Mouse (Mus musculus) activated CD4-positive, CD25-positive, alpha-beta regulatory T cell, adult 4 months (primary cell): ENCODE results near the gene Heatr1. TPM values are rescaled to one million over a fixed set of nuclear protein-coding genes. Genes with fewer than 3 reads are reported as not detected.

Experiments used
- ATAC-seq: one replicate; pipeline ENCODE4 v1.8.0; 2017
- polyA plus RNA-seq, 2 experiments: library from polyadenylated mRNA; unstranded; fragments of 100-300 nt; shearing (Covaris generic); gene quantifications; one replicate each; pipeline ENCODE4 v1.2.1; 2017

Gene Heatr1
- polyA plus RNA-seq, result 10 to 100 TPM; 32.3 to 42.5 TPM

DNA sequence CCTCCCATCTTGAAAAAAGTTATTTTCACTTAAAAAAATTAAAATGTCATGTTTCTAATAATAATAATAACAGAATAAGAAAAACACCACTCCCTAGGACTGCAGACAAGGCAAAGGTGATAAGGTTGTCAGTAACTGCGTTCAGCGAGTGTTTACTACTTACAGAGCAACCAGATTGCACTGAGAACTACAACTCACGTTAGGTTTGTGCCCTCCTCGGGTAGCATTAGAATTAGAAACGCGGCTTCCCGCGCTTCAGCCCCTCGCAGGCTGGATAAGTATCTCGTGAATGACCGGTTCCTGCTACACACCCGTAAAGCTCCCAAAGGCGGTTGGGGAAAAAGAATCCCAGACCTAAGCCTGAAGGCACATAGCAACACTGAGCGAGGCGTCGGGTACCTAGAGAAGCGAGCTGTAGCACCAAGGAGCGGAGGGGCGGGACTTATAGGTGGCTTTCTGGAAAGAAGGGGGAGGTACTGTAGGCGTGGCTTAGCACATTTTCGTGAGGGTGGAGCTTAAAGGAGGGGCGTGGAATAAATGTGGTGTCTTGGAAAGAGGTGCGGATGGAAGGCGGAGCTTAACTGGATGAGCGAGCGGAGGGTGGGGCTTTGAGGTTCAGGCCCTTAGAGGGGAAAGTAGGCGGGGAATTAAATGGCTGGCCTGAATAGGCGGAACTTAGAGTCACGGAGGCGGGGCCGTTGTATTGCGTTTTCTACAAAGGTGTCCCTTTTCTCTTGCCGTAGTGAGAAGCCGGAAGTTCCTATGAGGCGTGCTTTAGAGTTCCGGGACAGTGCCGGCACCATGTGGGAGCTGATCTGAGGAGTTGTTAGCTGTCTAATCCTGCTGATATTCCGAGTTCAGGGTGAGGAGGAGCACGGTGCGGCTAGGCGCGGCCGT, at the start of gene Heatr1:
TSS of gene Heatr1 (plus strand) at position 419 of the 897 bp plus-strand sequence.
- ATAC-seq, result peak; percentile 91

DNA sequence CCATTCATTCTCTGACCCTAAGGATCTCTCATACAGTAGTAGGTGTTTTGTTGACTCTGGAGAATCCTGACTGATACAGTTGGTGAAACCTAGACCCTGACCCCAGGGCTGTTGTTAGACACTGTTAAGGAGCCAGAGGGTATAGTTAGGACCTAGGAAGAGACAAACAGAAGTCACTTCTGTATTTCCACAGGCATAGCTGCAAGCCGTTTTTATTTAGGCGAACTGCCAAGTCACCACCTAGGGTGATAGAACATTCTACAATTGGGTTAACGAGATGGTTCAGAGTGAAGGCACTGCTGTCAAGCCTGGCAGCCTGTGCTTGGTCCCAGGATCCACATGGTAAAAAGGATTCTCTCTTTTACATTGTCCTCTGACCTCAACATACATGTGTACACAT, 48.0 kb upstream of the Heatr1 start:
- ATAC-seq, result no peak

DNA sequence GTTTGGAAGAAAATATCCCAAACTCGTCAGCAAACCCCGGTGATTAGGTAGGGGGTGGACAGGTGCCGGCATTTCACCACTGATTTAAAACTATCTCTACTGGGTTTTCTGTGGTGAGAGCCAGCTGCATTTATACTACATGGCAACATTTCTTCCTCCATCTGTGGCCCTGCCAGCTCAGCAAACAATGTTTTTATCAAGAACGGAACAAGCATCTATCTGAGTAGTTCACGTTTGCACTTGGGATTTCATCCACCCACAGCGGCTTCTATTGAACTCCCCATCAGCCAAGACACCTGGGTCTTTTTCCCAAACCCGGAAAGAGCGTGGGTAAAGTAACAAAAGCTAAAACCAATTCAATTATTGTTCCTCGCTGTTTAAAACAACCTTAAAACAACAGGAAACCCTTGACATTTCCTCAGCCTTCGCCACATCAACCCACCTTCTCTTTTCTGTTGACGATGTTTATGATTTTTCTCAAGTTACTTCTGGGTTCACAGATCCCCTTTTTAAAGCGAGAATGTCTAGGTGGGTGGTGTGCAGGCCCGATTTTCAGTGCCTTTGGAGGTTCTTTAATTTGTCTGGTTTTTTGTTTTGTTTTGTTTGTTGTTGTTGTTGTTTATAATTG, 45.5 kb upstream of the Heatr1 start:
- ATAC-seq, result peak; percentile 36

GRCm38 (mm10) chr13:12356184-12356583, 38.6 kb upstream of the Heatr1 start:
- ATAC-seq, result no peak

DNA sequence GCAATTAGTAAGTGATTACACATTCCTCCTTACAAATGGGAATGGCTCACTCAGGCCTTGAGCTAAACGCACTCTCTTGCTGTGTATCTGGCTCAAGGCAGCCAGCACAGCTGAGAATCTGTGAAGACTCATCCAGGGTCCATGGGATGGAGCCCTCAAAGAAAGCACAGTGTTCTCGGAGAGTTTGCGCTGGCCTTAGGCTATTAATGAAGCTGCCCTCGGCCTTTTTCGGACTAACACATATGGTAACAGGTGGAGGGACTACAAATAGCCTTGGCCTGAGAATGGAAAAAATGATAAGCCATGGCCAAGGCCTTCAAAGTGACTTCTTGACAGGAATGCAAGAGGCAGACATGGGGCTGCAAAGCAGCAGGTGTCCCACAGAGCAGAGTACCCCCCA, 37.3 kb upstream of the Heatr1 start:
- ATAC-seq, result no peak

DNA sequence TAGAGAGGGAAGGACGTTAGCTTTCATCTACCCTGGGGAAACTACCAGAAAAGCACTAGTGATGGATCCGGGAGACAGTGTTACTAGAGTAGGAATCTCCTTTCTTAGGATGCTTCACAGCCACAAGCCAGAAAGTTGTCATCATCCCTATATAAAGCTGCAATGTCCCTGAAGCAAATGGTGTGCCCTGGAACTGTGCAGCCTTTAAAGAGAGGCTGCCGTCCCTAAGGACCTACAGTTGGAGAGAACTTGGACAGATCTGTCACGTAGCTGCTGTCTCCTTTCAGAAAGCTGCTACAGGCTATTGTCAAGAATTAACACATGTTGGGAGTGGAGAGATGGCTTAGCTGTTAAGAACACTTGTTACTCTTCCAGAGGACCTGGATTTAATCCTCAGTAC, 33.3 kb upstream of the Heatr1 start:
- no peak for ATAC-seq

DNA sequence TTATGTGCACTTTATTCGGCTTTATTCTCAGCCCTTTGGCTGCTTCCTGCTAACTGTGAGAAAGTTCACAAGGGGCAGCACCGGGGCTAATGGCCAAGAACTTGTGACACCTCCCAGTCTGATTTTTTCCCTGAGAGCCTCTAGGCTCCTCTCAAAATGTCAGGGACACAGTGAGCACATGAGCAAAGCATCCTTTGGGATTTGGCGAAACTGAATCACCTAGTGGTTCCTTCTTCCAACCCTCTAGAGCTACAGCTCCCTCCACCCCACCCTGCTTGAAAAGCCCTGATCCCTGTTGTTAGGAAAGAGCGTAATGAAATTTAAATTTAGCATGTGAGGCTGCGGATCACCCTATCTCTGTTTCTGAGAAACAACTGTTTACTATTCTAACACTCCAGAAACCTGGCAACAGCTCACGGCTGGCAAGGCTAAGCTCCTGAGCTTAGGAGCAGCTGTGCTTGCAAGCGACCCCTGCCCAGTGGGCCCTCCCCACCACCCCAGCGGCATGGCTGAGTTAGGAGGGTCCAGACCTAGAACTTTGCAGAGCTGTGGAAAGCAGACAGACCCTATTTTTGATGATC, 25.7 kb upstream of the Heatr1 start:
- no peak for ATAC-seq

DNA sequence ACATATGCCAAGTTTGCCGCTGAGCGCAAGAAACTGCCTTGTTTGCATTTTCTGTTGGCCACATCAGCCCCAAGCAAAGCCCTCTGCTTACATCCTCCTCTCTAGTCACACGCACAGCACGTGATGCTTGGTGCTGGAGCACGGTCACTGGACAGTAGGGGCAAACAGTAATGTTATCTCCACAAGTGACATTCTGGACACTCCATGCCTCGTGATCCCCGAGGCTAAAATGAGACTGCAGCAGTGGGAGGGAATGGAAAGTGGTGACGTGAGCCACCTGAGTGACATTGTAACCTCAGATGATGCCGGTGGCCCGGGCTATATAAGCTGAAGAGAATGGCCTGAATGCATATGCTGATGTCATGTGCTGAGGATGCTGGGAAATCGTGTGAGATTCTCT, 24.9 kb upstream of the Heatr1 start:
- ATAC-seq, result no peak

DNA sequence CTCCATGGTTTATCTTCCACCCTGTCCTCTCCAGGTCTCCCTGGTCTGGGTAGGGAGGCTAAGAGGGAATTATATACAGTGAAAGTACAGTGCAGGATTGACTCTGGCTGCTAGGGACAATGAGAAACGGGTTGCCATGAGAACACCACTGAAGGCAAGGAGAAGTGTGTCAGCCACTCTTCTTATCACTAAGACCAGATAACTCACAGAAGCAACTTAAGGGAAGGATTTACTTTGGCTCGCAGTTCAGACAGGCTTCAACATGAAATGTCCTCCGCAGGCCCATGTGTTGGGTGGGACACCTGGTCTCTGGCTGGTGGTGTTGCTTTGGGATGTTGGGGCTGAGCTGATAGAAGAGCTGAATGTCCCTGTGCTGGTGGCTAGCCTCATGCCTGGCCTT, 22.1 kb upstream of the Heatr1 start:
- no peak for ATAC-seq

DNA sequence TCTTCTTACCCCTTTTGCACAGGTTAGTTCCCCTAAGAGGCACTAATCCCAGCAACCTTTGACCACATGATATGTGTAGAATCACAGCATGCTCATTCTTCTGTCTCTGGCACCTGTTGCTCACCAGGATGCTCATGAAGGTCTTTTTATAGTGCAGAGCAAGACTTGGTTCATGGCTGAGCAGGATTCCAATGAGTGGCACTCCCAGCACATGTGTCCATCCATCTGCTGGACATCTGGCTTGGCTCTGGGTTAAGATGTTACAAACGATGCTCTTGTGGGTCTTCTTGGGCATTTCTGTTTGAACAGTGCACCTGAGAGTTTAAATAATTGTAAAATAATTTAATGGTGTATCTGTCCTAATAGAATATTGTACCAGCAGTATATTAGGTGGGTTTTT, 18.0 kb upstream of the Heatr1 start:
- no peak for ATAC-seq

DNA sequence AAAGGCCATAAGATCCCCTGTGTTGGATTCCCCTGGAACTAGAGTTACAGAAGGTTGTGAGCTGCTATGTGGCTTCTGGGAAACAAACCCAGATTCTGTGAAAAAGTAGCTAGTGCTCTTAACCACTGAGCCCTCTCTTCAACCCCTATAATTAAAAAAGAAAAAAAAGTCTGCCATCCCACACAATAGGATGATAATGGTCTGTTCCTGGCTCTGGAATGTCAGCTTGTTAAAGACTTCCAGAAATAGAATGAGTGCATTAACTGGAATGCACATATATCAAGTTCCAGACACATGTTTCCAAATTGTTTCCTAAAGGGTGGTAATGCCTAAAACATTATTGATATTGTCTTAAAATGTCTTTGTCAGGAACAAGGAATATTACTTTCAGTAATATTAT, 10.0 kb upstream of the Heatr1 start:
- ATAC-seq, result no peak

GRCm38 (mm10) chr13:12386286-12386685, 8.5 kb upstream of the Heatr1 start:
- ATAC-seq, result peak; percentile 76

GRCm38 (mm10) chr13:12395571-12395970, 744 bp downstream of the Heatr1 start:
- ATAC-seq, result no peak

DNA sequence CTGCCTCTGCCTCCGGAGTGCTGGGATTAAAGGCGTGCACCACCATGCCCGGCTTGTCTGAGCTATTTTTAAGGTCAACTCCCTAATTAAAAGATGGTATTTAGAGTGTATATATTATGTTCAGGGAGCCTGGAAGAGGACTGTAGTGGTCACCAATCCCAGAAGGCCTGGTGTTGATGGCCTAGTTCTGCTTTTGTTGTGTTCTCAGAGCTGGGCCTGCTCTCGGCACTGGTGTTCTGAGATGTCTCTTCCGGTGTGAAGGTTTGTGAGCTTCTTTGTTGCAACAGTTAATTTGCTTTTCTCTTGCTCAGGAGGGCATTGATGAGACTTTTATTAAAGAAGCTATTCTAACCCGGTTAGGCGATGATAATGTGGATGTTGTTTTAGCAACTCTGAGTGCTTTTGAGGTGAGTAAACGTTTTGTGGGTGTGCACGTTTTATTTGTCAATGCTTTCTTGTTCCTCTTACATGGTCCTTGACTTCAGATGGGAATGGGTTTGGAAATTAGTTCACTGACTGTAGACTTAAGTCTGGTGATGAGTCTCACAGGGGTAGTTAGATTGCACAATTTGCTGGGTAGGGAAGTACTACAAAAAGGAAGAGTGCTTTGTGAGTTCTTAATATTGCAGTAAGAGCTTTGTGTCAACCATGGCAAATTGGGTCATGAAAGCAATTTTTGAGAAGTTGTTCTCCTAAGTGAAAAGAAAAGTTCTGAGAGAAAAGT, 13.7 kb downstream of the Heatr1 start:
- no peak for ATAC-seq

DNA sequence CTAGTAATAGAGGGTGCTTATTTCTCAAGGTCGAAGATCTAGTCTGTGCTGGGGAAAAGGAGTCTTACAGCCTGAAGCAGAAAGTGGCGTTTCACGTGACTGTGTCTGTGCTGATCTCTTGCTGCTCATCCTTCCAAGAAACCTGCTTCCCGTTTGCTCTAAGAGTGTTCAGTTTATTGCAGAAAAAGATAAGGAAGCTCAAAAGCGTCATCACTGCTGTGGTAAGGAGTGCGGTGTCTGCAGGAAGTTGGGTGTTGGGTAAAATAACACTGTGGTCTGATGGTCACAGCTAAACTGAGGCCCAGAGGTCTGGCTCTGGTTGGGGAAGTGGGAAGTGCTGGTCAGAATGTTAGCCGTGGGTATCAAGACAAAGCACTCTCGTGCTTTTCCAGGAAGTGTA, 17.2 kb downstream of the Heatr1 start:
- no peak for ATAC-seq

DNA sequence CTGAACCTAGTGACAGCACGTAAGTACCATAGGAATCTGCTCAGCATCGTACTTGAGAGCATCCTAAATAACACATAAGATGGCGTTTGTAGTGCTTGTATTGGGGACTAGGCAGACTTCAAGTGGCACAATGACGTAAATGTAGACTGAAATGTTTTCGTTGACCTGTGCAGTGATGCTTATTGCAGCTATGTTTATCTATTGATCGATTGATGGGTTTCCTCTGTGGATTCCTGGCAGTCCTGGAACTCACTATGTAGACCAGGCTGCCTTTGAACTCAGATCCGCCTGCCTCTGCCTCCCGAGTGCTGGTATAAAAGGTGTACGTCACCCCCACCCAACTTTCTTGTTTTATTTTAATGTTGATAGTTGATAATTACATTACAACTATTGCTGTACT, 25.8 kb downstream of the Heatr1 start:
- ATAC-seq, result no peak

DNA sequence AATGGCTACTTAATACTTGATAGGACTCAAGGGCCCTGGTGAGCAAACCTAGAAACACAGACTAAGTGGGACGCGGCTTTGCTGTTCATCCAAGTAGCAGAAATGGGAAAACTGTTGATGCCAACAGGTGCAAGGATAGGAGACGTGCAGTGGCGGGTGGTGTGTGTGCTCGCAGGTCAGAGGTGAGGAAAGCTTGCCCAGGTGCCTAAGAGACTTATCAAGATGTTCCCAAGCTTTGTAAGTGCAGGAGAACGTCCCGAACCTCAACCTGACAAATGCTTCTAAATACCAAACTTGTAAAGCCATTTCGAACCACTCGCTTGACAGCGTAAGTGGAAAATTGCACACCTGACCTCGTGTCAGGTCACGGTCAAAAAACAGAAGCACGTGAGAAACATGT, 33.7 kb downstream of the Heatr1 start:
- no peak for ATAC-seq

DNA sequence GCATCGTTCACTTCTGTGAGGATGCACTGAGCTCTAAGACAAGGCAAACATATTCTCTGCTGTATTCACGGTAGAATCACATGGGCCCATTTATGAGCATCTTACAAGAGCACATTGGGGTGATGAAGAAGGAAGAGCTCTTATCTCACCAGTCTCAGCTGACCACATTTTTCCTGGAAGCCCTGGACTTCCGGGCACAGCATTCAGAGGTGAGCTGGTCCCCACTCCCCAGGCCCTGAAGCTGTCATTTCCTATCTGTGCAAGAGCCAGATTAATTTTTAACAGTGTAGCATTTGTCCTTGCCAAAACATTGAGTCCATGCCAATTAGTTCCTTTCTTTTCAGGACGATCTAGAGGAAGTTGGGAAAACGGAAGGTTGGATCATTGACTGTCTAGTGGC, 39.0 kb downstream of the Heatr1 start:
- ATAC-seq, result no peak

DNA sequence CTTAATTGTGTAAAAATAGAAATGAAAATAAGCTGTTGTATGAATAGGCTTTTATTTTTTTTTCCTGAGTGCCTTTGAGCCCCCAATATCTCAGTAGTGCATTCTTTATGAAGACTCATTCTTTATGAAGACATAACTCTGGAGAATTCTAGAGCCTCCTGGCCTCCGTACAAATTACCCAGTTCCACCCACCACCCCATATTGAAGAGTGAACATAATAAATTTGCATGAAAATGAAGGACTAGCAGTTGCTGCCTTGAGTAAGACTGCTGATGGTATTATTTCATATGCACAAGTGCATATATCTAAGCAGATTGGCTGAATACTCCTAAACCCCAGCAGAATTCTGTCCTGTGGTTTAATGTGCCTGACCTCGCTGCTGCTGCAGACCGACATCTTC, 44.8 kb downstream of the Heatr1 start:
- ATAC-seq, result no peak

GRCm38 (mm10) chr13:12440813-12441212, 46.0 kb downstream of the Heatr1 start:
- no peak for ATAC-seq

DNA sequence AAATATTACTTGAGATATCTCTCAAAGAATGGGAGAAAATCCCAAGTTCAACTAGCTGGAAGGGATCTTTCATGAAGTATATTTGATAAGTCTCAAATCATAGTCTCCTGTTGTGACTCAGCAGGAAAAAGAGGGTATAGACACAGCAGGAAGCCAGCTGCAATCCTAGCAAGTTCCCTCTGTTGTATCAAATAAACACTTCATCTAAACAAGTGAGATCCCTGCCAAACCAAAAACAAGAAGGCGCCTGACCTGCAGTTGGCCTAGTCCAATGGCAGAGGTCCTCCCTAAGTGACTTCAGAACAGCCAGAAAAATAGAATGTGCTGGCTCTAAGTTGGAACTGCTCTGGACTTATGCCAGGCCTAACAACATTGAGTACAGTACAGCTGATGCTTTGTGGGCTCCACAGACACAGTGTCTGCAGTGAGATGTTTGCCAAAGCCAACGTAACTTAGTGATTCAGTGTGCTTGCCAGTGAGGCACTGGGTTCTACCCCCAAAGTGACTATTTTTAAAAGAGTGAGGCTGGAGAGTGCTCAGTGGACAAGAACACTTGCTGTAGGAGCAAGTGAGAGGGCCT, 47.3 kb downstream of the Heatr1 start:
- ATAC-seq, result no peak

DNA sequence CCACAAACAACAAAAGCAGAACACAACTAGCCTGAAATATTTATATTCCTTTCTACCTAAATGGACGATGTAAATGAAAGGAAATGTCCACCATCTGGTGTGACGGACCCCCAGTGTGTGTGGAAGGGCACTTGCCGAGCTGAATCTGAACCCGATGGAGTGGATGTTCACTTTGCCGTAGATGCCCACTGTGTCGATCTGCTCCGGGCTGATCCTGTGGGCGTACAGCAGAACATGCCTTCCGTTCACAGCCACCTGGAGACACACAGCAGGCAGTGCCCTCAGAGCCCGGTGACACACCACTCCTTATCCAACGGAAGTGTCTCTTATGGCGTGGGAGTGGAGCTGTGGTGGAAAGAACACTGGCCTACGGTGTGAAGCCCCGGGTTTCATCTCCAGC, 58.3 kb downstream of the Heatr1 start:
- no peak for ATAC-seq
